Mouse (Mus musculus) thymus, postnatal 14 days (tissue): ENCODE measurements at regions not wholly inside any gene's neighbourhood (a gene's known extent, or its start where the extent isn't known, plus 50 kb on each side); places are given as distances from the start of the nearest gene placed in this dataset.

Experiments
- DNase-seq: peaks from one replicate; pipeline ENCODE4 v3.0.0; 2021

DNA sequence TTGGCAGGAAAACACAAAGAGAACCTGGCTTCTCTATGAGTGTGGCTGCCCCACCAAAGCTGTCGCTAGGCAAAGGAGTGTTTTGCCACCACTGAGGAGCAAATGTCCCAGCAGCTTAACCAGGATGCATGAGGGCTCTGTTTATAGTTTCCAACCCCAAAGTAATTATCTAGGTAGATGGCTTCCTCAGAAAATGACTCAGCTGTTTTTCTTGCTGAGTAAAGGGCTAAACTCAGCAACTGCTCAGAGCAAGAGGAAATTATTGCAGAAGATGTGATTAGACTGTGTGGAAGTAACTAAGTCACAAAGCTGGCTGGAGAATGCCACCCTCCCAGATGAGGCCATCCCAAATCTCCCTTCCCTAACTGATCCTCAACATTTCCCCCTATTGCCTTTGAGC lies 2211.2 kb upstream of the Gm7489 start:
- DNase-seq, result no peak

DNA sequence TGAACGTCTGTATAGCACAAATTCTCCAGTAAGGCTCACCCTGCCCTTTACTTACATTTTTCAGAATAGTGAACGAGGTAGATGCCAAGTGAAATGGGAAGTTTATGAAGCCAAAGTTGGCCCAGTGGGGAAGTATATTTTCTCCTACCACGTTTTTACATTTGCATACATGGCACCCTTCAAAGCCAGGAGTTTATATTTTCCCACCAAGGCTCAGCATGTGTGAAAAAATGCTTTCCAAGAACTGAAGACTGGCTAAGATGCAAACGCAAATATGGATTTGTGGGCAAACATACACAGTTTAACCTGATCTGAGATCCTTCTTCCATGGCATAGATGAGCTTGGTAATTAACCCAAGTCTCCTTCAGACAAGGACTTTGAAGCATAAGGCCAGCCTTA lies 2209.4 kb upstream of the Gm7489 start:
- DNase-seq, result no peak

- no peak for DNase-seq
Observed at GRCm38 (mm10) chr15:51676694-51677093, 2208.0 kb upstream of the Gm7489 start.

DNA sequence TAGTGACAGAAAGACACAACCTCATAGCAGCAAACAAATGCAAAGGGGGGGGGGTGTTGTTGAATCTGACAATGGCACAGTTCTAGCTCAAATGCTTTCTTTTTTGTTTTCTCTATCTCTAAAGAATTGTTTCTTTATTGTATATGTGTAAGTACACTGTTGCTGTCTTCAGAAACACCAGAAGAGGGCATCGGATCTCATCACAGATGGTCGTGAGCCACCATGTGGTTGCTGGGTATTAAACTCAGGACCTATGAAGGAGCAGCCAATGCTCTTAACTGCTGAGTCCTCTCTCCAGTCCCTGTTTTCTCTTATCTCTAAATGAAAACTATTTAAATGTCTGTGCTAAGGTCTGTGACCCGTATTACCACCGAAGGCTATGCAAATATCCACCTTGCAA lies 2207.4 kb upstream of the Gm7489 start:
- no peak for DNase-seq

GRCm38 (mm10) chr15:51679186-51679902 lies 2205.4 kb upstream of the Gm7489 start:
- no peak for DNase-seq

- no peak for DNase-seq
Observed at GRCm38 (mm10) chr15:51680494-51680893, 2204.2 kb upstream of the Gm7489 start.

- no peak for DNase-seq
Observed at GRCm38 (mm10) chr15:51681191-51681590, 2203.5 kb upstream of the Gm7489 start.

- DNase-seq, result no peak
Observed at GRCm38 (mm10) chr15:51682331-51682730, 2202.4 kb upstream of the Gm7489 start.

DNA sequence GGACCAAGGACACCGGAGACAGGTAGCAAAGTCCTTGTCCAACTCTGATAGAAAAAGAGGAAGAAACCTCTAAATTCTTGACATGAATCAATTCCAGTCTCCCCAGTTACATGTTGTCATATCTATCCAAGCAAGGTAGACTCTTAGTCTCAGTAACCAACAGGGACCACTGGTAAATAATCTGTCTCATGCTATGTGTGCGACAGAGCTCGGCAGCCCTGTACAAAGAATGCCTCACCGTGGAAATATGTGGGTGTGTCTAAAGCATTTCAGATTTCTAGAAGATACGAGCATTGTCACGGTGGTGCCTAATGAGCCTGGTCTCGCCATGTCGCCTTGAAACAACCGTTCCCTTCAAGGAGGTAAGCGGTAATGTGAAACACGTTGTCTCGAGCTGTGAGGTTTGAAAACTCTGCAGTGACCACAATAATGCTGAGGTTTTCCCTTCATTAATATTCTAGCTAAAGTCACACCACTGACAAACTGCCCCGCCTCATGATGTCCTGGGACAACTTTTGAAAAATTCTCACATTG lies 2197.6 kb upstream of the Gm7489 start:
- DNase-seq, result no peak

GRCm38 (mm10) chr15:51689498-51689897 lies 2195.2 kb upstream of the Gm7489 start:
- no peak for DNase-seq

GRCm38 (mm10) chr15:51692671-51693070 lies 2192.0 kb upstream of the Gm7489 start:
- DNase-seq, result no peak

DNA sequence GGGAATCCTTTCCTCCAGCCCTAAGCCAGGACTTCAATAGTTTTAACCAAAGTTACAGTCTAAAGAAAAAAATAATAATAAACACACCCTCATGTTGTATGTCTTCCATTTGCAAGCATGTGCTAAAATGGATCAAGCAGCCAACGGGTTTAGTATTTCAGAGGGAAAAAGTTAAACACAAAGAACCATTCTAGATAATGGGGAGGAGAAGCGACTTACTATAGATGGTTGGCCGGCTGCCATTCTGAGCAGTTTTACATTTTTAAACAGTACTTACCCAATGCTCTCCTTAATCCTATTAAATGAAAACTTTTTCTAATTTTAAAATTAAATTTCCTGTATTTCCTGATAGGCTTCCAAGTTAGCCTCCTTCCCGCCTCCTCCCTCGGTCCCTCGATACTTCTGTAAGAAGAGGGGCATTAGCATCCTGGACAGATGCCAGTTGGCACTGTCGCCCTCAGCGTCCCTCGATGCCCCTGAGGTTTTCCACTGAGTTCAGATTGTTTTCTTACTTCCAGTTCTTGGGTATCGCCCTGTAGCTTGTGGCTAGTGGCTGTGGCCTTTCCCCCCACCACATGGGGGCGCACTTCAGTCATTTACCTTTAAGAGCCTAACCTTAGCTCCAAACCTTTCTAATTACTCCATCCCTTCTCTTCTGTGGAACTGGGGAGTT lies 2188.2 kb upstream of the Gm7489 start:
- peak; percentile 46 for DNase-seq

DNA sequence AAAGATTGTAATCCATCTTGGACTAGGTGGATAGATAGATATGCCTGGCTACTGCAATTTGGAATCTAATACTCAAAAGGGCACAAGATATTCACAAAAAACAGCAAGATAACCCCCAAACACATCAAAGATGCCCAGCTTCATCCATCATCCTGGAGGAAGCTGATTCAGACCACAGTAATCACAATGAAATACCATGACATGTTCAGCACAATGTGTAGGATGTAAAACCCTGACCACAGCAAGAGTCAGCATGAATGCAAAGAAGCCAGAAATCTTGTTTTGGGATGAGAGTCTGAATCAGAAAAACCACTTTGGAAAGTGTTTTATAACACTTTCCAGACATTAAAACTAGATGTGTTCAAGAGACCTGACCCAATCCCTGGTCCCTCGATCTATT lies 2180.5 kb upstream of the Gm7489 start:
- no peak for DNase-seq

DNA sequence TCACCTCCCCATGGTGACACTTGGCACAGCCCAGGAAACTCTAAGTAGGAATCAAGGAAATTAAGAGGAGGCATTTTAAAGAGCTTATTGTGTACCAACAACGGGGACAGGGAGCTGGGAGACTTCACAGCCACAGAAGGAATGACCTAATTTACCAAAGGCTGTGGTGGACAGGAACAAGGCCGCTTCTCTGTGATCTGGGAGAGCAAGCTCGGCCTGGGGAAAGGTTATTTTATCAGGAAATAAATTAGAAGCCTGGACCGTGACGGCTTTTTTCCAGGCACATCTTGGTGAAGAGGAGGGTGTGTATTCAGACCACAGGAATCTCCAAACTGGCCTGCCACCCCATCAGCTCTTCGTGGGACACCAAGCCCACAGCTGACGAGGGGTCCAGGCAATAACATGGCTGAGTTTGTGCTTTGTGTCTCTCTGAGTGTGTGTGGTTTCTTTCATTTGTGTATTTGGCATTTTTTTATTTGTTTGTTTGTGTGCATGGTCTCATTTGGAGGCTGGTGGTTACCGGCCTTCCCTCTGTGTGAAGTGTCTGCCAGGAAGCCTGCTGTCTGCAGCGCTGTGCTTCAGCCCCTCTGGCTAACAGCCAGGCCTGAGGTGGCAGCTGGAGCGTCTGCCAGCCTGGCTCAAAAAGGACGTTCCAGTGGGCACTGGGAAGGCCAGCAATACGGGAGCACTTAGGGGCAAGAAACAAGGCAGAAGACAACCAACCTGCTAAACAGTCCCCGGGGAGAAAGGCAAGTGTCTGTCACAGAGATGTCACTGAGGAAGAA lies 2174.6 kb upstream of the Gm7489 start:
- DNase-seq, result no peak

DNA sequence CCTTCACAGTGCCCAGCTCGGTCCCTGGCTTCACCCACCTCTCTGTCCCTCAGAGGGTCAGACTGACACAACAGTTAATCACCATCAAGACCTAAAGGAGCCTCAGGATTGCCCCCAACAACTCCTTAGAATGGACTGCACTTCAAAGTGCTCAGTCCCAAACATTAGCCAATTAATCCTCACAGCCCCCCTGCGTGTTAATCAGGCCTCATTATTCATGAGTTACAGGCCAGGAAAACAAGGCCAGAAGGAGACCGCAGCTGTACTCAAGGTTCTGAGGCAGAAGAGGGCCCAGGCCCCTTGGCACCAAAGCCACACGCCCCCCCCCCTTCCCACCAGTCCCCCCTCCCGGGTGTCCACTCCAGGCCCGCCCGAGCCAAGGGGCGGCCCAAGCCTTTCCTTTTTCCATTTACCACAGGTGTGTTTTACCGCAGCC lies 2163.8 kb upstream of the Gm7489 start:
- no peak for DNase-seq

GRCm38 (mm10) chr15:51721363-51721762 lies 2163.3 kb upstream of the Gm7489 start:
- DNase-seq, result no peak

DNA sequence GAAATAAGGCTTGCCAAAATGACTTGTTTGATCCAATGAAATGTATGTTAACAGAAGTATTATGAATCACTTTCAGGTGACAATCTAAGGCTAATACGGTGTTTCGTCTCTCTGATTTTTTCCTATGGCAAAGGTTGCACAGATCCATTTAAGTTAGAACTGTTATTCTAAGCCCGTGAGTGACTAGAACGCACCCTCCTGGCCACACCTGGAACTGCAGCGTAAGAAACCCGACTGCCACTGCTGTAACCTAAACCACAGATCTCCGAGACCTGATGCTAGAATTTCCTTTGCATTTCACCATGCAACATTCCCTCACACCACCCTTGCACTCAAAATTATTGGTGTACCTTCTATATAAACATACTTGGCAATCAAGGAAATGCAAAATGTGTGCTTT lies 2160.6 kb upstream of the Gm7489 start:
- peak; percentile 6 for DNase-seq

GRCm38 (mm10) chr15:51725457-51725856 lies 2159.2 kb upstream of the Gm7489 start:
- no peak for DNase-seq

- DNase-seq, result no peak
Observed at GRCm38 (mm10) chr15:51730106-51730505, 2154.6 kb upstream of the Gm7489 start.

DNA sequence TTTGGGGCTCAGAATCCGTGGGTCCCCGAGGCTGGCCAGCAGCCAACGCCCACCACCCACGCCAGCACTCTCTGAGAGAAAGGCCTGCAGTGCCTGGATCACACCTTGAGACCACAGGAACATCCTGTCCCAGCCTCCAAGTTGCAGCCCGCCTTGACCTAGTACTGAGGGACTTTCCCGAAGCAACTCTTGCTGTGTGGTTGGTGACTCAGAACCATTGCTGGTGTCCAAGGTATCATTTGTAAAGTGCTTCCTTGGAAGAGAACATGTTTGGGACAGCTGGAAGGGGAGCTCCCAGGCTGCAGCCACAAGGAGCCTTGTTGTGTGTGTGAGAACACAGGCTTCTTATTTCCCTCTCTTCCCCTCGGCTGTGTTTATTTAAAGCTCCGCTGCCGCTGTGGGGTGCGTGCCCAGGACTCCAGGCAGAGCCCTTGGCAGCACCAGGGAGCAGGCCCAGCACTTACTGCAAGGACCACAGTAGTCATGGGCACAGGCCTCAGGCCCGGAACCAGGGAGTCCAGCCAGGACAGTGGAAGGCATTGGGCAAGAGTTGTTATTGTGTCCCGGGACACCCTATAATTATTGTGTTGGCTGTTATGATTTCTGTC lies 2153.8 kb upstream of the Gm7489 start:
- no peak for DNase-seq

- no peak for DNase-seq
Observed at GRCm38 (mm10) chr15:51734194-51734593, 2150.5 kb upstream of the Gm7489 start.
